Mouse (Mus musculus): Measurements from ENCODE around the gene Cgref1.

Gene Cgref1

DNA sequence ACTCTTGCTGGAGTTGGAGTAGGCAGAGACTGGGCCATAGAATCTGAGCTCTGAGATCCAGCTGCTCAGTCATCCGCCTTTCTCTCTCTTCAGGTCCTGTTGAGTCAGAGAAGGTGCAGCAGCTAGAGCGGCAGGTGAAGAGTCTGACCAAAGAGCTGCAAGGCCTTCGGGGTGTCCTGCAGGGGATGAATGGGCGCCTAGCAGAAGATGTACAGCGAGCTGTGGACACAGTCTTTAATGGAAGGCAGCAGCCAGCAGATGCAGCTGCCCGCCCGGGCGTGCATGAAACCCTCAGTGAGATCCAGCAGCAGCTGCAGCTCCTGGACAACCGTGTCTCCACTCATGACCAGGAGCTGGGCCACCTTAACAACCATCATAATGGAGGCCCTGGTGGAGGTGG lies 28.6 kb downstream of the Cgref1 start:
- Histone ChIP-seq H3K27me3 (ENCODE audit: control insufficient read depth, insufficient read depth, low read length, poor library complexity, severe bottlenecking) (no peaks in the 10 kb centered on the region), H3K36me3 (ENCODE audit: control insufficient read depth, insufficient read depth, low read length, poor library complexity, severe bottlenecking) (no peaks in the 10 kb centered on the region)
- no peak for DNase-seq (ENCODE audit: low read depth, low spot score)

DNA sequence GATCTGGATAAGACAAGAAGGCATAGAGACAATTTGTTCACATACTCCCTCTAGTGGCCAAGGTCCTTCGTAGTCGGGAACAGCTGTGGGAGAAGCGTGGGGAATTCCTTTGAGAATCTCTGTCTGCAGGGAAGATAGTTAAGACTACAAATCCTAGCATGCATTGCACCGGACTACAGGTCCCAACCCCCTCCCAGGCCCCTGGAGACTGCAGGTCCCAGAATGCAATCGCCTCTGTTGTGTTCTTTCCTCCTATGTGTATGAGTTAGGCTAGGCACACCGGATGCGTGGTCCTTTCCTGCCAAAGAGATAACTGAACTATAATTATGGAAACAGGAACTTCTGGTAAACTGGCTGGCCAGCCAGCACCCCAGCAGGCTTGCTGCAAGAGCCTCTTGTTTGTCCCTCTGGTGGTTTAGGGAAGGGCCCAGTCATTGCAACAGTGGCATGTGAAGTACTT lies 29.4 kb downstream of the Cgref1 start:
- DNase-seq (ENCODE audit: low read depth, low spot score), result peak; percentile 76
- Histone ChIP-seq H3K36me3 (ENCODE audit: control insufficient read depth, insufficient read depth, low read length, poor library complexity, severe bottlenecking) (no peaks in the 10 kb centered on the region), H3K27me3 (ENCODE audit: control insufficient read depth, insufficient read depth, low read length, poor library complexity, severe bottlenecking) (no peaks in the 10 kb centered on the region)

DNA sequence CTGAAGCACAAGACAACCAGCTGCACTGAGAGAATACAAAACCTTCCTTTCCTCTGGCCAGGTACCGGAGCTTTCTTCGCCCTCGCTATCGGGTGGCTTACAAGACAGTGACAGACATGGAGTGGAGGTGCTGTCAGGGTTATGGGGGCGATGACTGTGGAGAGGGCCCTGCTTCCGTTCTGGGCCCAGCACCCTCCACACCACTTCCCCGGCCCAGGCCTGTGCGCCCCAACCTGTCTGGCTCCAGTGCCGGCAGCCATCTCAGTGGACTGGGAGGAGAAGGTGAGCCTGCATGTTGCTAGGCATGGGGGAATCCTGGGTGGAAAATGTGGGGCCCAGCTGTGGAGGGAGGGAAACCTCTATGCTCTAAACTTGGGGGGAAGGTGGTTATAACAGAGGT lies 29.9 kb downstream of the Cgref1 start:
- DNase-seq (ENCODE audit: low read depth, low spot score), result no peak
- Histone ChIP-seq H3K27me3 (ENCODE audit: control insufficient read depth, insufficient read depth, low read length, poor library complexity, severe bottlenecking) (no peaks in the 10 kb centered on the region), H3K36me3 (ENCODE audit: control insufficient read depth, insufficient read depth, low read length, poor library complexity, severe bottlenecking) (no peaks in the 10 kb centered on the region)

DNA sequence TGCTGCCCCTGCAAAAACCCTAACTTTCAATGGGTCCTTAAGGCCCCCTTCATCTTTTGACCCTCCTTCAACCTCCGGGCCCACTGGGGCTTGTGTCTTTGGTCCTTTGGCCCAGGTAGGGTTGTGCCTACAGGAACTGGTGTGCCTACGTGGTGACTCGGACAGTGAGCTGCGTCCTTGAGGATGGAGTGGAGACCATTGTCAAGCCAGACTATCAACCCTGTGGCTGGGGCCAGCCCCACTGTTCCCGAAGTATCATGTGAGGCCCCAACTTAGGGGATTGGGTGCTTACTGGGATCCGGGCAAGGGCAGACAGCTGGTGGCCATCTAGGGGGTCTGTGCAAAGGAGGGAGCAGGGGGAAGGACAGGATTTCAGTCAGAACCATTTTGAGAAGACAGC lies 30.5 kb downstream of the Cgref1 start:
- DNase-seq (ENCODE audit: low read depth, low spot score), result no peak
- H3K27me3 ChIP-seq (ENCODE audit: control insufficient read depth, insufficient read depth, low read length, poor library complexity, severe bottlenecking), result no peaks in the 10 kb centered on the region
- H3K36me3 ChIP-seq (ENCODE audit: control insufficient read depth, insufficient read depth, low read length, poor library complexity, severe bottlenecking), result no peaks in the 10 kb centered on the region

DNA sequence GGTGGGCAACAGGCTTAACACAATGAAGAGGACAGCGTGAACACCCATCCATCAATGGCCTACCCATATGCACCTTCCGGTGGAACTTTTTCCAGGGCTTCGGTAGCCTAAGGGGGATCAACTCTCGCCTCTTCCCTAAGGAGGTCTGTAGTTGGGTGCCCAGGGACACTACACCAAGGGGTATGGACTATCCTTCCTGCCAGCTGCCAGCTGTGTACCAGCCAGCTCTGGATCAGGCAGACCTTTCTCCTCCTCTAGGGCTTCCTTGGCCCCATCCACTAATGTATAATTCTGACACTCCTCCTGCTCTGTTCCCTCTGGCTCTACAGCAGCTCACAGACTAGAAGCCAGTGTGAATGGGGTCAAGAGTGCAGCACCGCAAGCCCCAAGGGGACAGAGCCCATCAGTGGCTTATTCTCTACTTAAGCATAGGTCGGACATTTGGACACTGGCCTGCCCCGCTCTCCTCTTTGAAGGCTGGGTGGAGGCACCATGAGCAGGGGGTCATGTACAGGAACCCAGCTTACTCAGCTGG lies 31.2 kb downstream of the Cgref1 start:
- no peak for DNase-seq (ENCODE audit: low read depth, low spot score)
- Histone ChIP-seq H3K27me3 (ENCODE audit: control insufficient read depth, insufficient read depth, low read length, poor library complexity, severe bottlenecking) (no peaks in the 10 kb centered on the region), H3K36me3 (ENCODE audit: control insufficient read depth, insufficient read depth, low read length, poor library complexity, severe bottlenecking) (no peaks in the 10 kb centered on the region)

DNA sequence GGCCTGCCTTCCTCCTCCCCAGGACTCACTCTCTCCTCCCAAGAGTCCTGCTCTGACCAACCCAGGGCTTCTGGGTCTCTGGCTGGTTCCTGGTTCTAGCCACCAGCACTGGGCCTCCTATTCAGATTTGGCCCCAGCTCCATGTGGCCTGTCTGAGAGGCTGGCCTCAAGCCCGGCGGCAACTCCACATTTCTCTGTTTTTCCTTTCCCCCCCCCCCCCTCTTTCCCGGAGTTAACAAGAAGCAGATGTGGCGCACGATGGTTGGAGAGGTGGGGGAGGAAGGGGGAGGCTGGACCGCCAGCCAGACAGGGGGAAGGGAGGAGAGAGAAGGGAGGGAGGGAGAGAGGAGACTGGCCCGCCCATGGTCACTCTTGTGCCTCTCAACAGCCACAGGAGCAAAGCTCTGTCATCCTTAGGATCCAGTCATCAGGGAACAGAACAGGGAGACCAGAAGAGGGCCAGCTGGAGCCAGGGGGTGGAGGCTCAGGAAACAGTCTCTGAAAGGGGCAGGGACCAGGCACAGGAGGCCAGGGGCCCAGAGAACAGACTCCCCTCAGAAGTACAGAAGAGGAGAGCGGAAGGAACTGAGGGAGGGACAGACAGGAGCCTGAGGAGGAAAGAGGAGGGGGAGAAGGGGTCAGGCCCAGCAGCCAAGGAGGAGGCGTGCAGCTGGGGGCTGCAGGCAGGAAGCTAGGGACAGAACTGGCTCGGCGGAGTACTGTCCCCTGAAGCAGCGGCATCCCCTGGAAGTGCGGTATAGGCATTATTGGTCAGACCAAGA lies 32.1 kb downstream of the Cgref1 start, which contains the start of gene Emilin1:
Emilin1 (plus strand) TSS at position 343 of the 782 bp plus-strand sequence.
- DNase-seq (ENCODE audit: low read depth, low spot score), result no peak
- H3K27me3 ChIP-seq (ENCODE audit: control insufficient read depth, insufficient read depth, low read length, poor library complexity, severe bottlenecking), result no peaks in the 10 kb centered on the region
- no peaks in the 10 kb centered on the region for H3K36me3 ChIP-seq (ENCODE audit: control insufficient read depth, insufficient read depth, low read length, poor library complexity, severe bottlenecking)

DNA sequence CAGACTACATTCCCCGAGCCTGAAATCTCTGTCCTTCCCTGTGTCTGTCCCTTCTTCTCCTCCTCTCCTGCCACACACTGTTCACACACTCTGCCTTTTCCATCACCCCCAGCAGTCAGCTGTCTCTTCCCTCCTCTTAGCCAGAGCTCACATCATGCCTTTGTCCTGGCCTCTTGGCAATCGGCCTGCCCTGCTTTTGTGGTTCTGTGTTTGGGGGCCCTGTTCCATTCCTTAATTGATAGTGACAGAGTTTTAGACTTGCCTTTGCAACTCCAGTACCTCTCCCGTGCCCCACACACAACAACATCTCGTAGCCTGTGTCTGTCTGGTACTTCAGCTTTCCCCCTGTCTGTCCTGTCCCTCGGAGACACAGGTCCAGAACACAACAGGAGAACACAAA lies 33.2 kb downstream of the Cgref1 start:
- Histone ChIP-seq H3K36me3 (ENCODE audit: control insufficient read depth, insufficient read depth, low read length, poor library complexity, severe bottlenecking) (no peaks in the 10 kb centered on the region), H3K27me3 (ENCODE audit: control insufficient read depth, insufficient read depth, low read length, poor library complexity, severe bottlenecking) (no peaks in the 10 kb centered on the region)
- DNase-seq (ENCODE audit: low read depth, low spot score), result no peak

DNA sequence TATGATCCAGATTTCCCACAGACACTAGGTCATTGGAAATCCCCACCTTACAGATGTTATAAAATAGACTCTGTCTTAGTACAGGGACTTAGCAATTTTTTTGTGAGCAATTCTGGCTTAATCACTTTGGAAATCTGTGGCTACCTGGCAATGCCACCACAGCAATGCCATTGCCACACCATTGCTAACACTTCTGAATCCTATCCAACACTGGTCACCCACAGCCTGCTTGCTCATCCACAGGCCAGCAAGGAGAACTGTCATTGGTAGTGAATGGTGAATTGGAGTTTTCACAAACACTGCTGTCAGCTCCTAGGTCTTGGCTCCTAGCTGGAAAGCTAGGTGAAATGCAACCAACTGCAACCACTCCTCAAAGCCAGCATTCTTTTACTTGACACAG lies 34.9 kb downstream of the Cgref1 start:
- H3K36me3 ChIP-seq (ENCODE audit: control insufficient read depth, insufficient read depth, low read length, poor library complexity, severe bottlenecking), result 0 out of 2 replicates have a peak, but pooled peaks cover 1% of the 10 kb centered on the region
- DNase-seq (ENCODE audit: low read depth, low spot score), result no peak

DNA sequence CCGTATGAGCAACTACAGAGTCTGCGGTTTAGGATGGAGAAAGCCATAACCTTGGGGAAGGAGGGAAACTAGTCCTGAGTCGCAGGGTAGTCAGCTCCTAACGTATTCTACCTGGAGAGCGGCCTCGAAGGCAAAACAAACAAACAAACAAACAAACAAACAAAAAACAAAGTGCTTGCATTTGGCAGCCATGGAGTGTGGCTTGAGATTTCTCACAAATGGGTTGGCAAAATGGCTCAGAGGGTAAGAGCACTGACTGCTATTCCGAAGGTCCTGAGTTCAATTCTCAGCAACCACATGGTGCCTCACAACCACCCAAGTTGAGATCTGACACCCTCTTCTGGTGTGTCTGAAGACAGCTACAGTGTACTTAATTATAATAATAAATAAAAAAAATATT lies 35.5 kb downstream of the Cgref1 start:
- H3K27me3 ChIP-seq (ENCODE audit: control insufficient read depth, insufficient read depth, low read length, poor library complexity, severe bottlenecking), result no peaks in the 10 kb centered on the region
- DNase-seq (ENCODE audit: low read depth, low spot score), result no peak
- 0 out of 2 replicates have a peak, but pooled peaks cover 2% of the 10 kb centered on the region for H3K36me3 ChIP-seq (ENCODE audit: control insufficient read depth, insufficient read depth, low read length, poor library complexity, severe bottlenecking)

More for the DNA sequence above, 34.9 kb downstream of the Cgref1 start:
- H3K27me3 ChIP-seq (ENCODE audit: control insufficient read depth, insufficient read depth, low read length, poor library complexity, severe bottlenecking), result no peaks in the 10 kb centered on the region

DNA sequence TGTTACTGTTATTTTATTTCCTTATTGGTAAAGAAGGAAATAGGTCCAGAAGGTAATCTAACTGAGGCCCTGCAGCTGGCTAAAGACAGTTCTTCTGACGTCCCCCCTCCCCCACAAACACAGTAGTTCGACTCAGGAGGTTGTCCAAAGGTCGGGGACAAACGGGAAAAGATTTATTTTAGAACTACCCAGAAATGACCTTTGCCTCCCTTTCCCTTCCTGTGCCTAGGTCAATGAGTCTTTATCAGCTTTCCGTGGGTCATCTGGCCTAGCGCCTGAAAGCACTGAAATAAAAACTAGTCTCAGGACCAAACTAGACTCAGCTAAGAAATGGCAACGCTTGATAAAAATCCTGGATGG lies 36.1 kb downstream of the Cgref1 start:
- no peaks in the 10 kb centered on the region for H3K27me3 ChIP-seq (ENCODE audit: control insufficient read depth, insufficient read depth, low read length, poor library complexity, severe bottlenecking)
- DNase-seq (ENCODE audit: low read depth, low spot score), result no peak
- H3K36me3 ChIP-seq (ENCODE audit: control insufficient read depth, insufficient read depth, low read length, poor library complexity, severe bottlenecking), result 0 out of 2 replicates have a peak, but pooled peaks cover 2% of the 10 kb centered on the region

DNA sequence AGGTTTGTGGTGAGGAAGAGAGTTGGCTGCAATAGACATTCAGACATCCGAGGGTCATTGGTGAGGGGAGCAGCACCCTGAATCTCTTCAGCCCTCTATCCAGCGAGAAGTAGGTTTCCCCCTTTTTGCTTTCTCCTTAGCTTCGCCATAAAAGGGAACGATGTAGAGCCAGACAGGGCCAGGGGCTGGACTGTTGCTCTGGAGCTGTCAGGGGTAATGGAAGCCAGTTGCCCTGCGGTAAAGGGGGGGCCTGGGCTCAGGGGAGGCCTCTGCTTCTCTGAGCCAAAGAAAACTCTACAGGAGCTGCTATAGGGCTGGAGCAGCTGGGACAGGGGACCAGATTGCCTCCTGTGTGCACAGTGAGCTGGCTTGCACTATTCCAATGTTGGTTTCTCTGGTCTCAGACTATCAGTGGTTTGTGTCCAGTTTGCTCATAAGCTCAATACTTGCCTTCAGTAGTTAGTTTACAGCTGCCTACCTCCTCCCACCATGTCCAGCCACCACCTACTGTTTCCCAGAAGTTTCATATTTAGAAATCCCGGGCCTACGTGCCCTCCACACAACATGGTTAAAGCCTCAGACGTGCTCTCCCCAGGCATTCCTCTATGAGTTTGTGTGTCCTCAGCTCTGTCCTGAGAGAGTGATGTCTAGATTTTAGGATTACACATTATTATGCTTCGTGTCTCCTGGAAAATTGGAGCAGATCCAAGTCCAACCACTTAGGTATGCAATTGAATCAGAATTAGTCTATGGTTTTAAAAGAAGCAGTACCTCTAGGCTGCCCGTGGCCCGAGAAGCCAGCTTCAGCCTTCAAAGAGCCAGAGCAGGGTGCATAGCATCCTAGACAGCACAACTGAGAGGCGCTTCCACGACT lies 36.7 kb downstream of the Cgref1 start:
- Histone ChIP-seq H3K36me3 (ENCODE audit: control insufficient read depth, insufficient read depth, low read length, poor library complexity, severe bottlenecking) (peaks cover 5% of the 10 kb centered on the region; the same call in 1 of the 2 replicates), H3K27me3 (ENCODE audit: control insufficient read depth, insufficient read depth, low read length, poor library complexity, severe bottlenecking) (no peaks in the 10 kb centered on the region)
- DNase-seq (ENCODE audit: low read depth, low spot score), result no peak

DNA sequence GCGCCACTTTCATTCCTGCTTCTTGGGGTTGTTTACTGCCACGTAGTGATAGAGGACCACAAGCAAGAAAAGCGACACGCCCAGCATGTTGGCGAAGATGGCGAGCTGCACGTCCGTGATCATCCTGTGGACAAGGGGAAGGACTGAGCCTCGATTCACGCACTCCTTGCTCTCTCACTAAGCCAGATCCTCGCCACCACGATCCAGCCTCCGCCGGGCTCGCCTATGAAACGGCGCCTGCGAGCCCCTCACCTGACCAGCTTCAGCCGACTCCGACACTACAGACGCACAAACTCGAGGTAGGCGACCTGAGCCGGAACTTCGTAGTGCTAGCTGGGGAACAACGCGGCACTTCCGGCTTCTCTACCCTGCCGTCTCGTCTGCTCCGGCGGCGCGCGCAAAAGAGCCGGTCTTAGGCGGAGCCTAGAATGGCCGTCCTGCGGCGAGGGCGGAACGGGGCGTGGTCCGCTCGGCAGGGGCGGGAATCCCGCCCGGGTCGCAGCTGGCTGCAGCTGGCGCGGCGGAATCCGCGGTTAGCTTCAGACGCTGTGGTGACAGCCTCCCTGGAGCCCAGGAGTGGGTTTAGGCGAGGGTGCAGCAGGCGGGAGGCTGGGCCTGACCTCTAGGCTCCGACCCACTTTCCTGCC lies 37.9 kb downstream of the Cgref1 start, which contains the start of gene Ost4:
Ost4 (minus strand) TSS at position 376 of the 647 bp plus-strand sequence.
- DNase-seq (ENCODE audit: low read depth, low spot score), result peak; percentile 98

DNA sequence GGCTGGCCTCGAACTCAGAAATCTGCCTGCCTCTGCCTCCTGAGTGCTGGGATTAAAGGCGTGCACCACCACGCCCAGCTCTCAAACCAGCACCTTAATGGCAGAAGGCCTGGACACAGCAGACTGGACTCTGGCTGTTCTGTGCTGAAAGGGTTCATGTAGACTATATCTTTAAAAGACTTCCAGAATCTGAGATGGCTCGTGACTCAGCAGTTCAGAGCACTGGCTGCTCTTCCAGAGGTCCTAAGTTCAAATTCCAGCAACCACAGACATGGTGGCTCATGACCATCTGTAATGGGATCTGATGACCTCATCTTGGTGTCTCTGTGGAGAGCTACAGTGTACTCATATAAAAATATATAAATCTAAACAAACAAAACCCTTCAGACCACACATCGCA lies 43.5 kb downstream of the Cgref1 start:
- Histone ChIP-seq H3K27me3 (ENCODE audit: control insufficient read depth, insufficient read depth, low read length, poor library complexity, severe bottlenecking) (no peaks in the 10 kb centered on the region), H3K36me3 (ENCODE audit: control insufficient read depth, insufficient read depth, low read length, poor library complexity, severe bottlenecking) (peaks cover 5% of the 10 kb centered on the region; the same call in 1 of the 2 replicates)
- no peak for DNase-seq (ENCODE audit: low read depth, low spot score)

More for the DNA sequence above, 37.9 kb downstream of the Cgref1 start, which contains the start of gene Ost4:
- H3K36me3 ChIP-seq (ENCODE audit: control insufficient read depth, insufficient read depth, low read length, poor library complexity, severe bottlenecking), result peaks cover 5% of the 10 kb centered on the region; the same call in 1 of the 2 replicates
- no peaks in the 10 kb centered on the region for H3K27me3 ChIP-seq (ENCODE audit: control insufficient read depth, insufficient read depth, low read length, poor library complexity, severe bottlenecking)

DNA sequence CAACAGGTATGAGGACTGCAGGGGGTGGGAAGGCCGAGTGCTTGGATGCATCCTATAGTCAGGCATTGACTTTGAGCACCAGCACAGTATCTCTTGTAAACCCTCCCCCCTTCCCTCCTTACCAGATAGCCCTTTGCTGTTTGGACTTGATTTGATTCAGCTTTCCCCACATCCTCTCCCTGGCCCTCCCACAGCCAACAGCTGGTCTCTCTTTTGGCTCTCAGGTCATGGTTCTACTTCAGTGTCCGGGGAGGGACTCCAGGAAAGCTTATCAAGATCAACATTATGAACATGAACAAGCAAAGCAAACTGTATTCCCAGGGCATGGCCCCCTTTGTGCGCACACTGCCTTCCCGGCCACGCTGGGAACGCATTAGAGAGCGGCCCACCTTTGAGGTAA lies 55.0 kb downstream of the Cgref1 start:
- H3K36me3 ChIP-seq (ENCODE audit: control insufficient read depth, insufficient read depth, low read length, poor library complexity, severe bottlenecking), result peaks cover 6% of the 10 kb centered on the region
- no peaks in the 10 kb centered on the region for H3K27me3 ChIP-seq (ENCODE audit: control insufficient read depth, insufficient read depth, low read length, poor library complexity, severe bottlenecking)
- no peak for DNase-seq (ENCODE audit: low read depth, low spot score)
